Mouse (Mus musculus) ES-Bruce4 (cell line): ENCODE data around the gene Endod1. TPM values are rescaled to one million over a fixed set of nuclear protein-coding genes. Genes with fewer than 3 reads are reported as not detected.

Experiments used
- H3K27ac ChIP-seq: 2 replicates; pipeline ENCODE4 v1.5.1; 2012; ENCODE audit warnings: low read length, inconsistent platforms; ENCODE audit not compliant: insufficient read depth
- H3K27me3 ChIP-seq: 2 replicates; pipeline ENCODE4 v1.6.1; 2012; ENCODE audit warnings: mild to moderate bottlenecking, low read length, inconsistent platforms; ENCODE audit not compliant: control insufficient read depth, poor library complexity, insufficient read depth, severe bottlenecking
- H3K36me3 ChIP-seq: 2 replicates; pipeline ENCODE4 v1.6.1; 2012; ENCODE audit warnings: inconsistent platforms, mild to moderate bottlenecking, low read length, moderate library complexity; ENCODE audit not compliant: control insufficient read depth, poor library complexity, insufficient read depth, severe bottlenecking
- H3K4me1 ChIP-seq: one replicate; pipeline ENCODE4 v1.8.1; 2011; ENCODE audit warnings: low read length; ENCODE audit not compliant: control insufficient read depth, insufficient read depth
- H3K4me3 ChIP-seq: 2 replicates; pipeline ENCODE4 v1.5.1; 2011; ENCODE audit warnings: low read depth, mild to moderate bottlenecking, low read length
- H3K9ac ChIP-seq: 2 replicates; pipeline ENCODE4 v1.6.1; 2012; ENCODE audit warnings: low read depth, mild to moderate bottlenecking, inconsistent platforms; ENCODE audit not compliant: poor library complexity, severe bottlenecking
- H3K9me3 ChIP-seq: replicated peaks from 2 replicates; pipeline ENCODE4 v1.6.1; 2012; ENCODE audit warnings: mild to moderate bottlenecking, low read length, inconsistent platforms; ENCODE audit not compliant: control insufficient read depth, poor library complexity, insufficient read depth, severe bottlenecking
- CTCF ChIP-seq: IDR thresholded peaks from one replicate; pipeline ENCODE4 v1.8.1; 2011; ENCODE audit warnings: low read depth, low read length
- EP300 ChIP-seq: IDR thresholded peaks from 2 replicates; pipeline ENCODE4 v1.6.1; 2011; ENCODE audit warnings: low read depth, low read length; ENCODE audit not compliant: insufficient read depth
- POLR2A ChIP-seq: IDR thresholded peaks from one replicate; pipeline ENCODE4 v1.8.1; 2011; ENCODE audit warnings: low read length; ENCODE audit not compliant: insufficient read depth
- polyA plus RNA-seq: library from polyadenylated mRNA; stranded (reverse); fragments of >200 nt; gene quantifications from 2 replicates; pipeline ENCODE4 v1.2.4, GENCODE M21; 2011; ENCODE audit warnings: low read depth; ENCODE audit not compliant: missing spikeins, insufficient read depth, insufficient read length

Endod1 gene
- polyA plus RNA-seq, 1 experiment, result 12.2 TPM

DNA sequence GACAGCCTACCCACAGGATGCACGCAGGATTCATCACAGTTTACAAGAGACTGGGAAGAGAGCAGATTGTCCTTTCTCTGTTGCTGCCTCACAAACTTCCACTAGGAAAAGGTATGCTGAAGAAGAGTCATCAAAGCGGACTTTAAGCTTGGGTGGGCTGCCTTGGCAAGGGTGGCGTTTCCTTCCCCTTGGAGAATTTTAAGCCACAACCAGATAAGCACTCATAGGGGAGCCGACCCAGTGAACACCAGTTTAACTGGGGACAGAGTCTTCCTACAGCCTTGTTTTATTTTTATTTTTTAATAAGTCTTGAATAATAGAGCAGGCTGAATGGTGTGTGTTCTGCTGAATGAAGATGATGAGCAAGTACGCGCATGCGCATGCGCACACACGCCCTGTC, 16.6 kb downstream of the Endod1 start:
- Histone ChIP-seq H3K9me3 (no peaks in the 10 kb centered on the region), H3K4me1 (no peaks in the 10 kb centered on the region), H3K4me3 (no peak overlapping the region), H3K27me3 (no peaks in the 10 kb centered on the region), H3K27ac (no peak overlapping the region), H3K36me3 (no peaks in the 10 kb centered on the region), H3K9ac (no peak overlapping the region)
- TF ChIP-seq CTCF, result no peak

DNA sequence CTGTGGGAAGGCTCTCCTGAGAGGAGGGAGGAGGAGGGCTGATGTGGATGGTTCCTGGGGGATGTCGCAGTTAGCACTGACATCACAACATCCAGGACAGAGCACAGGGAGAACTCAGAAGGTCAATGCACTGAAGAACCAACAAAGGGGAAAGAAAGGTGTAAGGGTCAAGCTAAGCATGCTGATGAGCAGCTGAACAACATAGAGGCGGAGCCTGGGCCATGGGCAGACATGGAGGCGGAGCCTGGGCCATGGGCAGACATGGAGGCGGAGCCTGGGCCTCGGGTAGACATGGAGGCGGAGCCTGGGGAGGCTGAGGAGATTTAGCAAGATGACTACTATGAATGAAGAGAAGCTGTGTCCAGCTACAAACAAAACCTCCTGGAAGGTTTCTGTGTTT, 17.8 kb downstream of the Endod1 start:
- Histone ChIP-seq H3K36me3 (no peaks in the 10 kb centered on the region), H3K27ac (no peak overlapping the region), H3K27me3 (no peaks in the 10 kb centered on the region), H3K9me3 (no peaks in the 10 kb centered on the region), H3K9ac (no peak overlapping the region), H3K4me3 (no peak overlapping the region), H3K4me1 (no peaks in the 10 kb centered on the region)
- TF ChIP-seq EP300, result no peak
- TF ChIP-seq CTCF, result no peak
- no peak for TF ChIP-seq POLR2A

DNA sequence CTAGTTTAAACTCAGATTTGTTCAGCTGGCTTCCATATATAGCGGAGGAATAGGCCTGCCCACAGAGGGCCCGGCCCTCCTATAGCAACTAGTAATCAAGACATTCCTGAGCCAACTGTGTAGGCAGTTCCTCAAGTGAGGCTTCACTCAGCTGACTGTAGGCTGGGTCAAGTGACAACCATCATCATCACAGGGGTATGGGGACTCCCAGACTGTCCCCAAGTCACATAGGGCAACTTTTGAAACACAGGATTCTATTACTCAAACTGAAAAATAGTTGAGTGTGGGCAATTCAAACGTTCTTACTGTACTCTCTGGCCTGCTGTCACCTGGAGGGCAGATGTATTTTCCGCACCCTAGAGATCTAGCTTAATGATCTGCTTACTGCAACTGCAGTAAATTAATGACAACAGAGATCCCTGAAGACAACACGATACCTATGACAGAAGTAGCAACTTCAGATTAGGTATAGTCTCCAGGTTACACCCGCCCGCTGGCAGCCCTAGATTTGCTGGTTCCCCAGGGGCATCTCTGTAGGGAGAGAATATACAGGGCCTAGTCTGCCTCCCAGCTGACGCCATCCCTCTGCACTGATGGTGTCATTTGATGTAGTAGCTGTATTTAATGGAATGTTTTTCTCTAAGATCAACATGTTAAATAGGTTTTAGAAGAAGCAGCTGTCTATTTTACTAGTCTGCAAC, 19.1 kb downstream of the Endod1 start:
- no peaks in the 10 kb centered on the region for H3K27me3 ChIP-seq
- H3K27ac ChIP-seq, result no peak overlapping the region
- H3K4me3 ChIP-seq, result no peak overlapping the region
- no peaks in the 10 kb centered on the region for H3K9me3 ChIP-seq
- H3K36me3 ChIP-seq, result no peaks in the 10 kb centered on the region
- TF ChIP-seq CTCF, result no peak
- no peak for TF ChIP-seq EP300
- no peak for TF ChIP-seq POLR2A
- H3K4me1 ChIP-seq, result no peaks in the 10 kb centered on the region
- no peak overlapping the region for H3K9ac ChIP-seq

DNA sequence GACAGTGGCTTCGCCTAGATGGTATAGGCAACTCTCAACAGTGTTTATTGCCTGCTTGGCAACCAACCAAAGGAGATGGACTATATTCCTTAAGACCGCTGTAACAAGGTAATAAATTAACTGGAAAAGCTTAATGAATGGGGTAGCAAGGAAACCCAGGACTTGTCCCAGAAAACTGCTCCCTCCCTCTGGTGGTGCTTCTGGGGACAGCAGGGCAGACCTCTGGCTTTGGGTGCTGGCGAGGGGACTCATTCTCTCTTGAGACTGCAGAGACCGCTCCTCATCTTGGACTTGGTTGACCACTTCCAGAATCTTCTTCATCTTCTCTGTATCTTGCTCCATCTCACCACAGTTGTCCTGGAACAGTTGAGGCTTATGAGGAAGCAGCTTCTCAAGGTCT, 24.3 kb downstream of the Endod1 start:
- TF ChIP-seq CTCF (peak; percentile 13), POLR2A (no peak), EP300 (no peak)
- H3K9ac ChIP-seq, result no peak overlapping the region
- no peak overlapping the region for H3K27ac ChIP-seq
- H3K9me3 ChIP-seq, result no peaks in the 10 kb centered on the region
- no peaks in the 10 kb centered on the region for H3K36me3 ChIP-seq
- H3K4me3 ChIP-seq, result no peak overlapping the region
- no peaks in the 10 kb centered on the region for H3K4me1 ChIP-seq
- no peaks in the 10 kb centered on the region for H3K27me3 ChIP-seq

DNA sequence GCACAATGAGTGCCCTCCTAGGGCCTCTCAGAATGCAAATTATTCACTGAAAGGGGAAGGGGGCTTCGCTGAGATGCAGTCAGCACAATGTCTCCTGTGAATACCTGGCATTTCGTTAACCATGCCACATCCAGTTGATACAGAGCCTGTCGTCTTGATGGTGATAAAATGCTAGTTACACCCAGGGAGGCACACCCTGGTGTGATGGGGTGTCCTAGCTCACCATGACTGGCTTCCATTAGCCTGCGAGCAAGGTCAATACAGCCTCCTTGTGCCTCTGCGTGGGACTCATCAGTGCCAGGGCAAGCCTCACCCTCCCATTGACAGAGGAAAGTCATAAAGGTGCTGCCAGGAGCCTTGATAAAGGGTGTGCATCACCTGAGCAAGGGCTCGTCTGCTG, 26.5 kb downstream of the Endod1 start:
- TF ChIP-seq CTCF, result no peak
- no peak for TF ChIP-seq EP300
- TF ChIP-seq POLR2A, result no peak
- Histone ChIP-seq H3K27me3 (no peaks in the 10 kb centered on the region), H3K9me3 (no peaks in the 10 kb centered on the region), H3K27ac (no peak overlapping the region), H3K9ac (no peak overlapping the region), H3K4me1 (no peaks in the 10 kb centered on the region), H3K36me3 (no peaks in the 10 kb centered on the region), H3K4me3 (no peak overlapping the region)

DNA sequence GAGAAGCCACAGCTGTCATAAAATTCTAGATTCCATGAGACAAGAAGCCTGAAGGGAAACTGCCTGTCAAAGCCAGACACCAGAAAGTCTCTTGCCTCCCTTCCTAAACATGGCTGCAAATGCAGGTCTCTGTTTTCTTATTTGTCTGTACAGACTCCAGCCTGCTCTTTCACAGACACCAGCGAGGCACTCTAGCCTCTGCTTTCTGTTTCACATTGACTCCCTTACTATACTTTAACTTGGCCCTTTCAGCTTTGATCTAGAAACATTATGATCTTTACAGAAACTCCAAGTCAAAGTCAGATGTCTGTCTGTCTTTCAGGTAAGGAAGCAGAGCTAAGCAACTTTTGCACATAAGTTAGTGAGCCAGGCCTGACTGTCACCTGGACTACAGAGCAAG, 29.0 kb downstream of the Endod1 start:
- H3K4me3 ChIP-seq, result no peak overlapping the region
- H3K4me1 ChIP-seq, result no peaks in the 10 kb centered on the region
- H3K9me3 ChIP-seq, result no peaks in the 10 kb centered on the region
- no peak for TF ChIP-seq CTCF
- TF ChIP-seq EP300, result no peak
- no peak for TF ChIP-seq POLR2A
- H3K27me3 ChIP-seq, result no peaks in the 10 kb centered on the region
- H3K27ac ChIP-seq, result no peak overlapping the region
- H3K36me3 ChIP-seq, result no peaks in the 10 kb centered on the region
- H3K9ac ChIP-seq, result no peak overlapping the region
